Mouse (Mus musculus) forebrain, embryonic 12.5 days (tissue): ENCODE measurements around the gene Cnih3. TPM values are rescaled to one million over a fixed set of nuclear protein-coding genes. Genes with fewer than 3 reads are reported as not detected.

Experiments used
- ATAC-seq: fragments of 200-750 bp; cut with Nextera tagmentation; 2 replicates; pipeline ENCODE4 v1.8.0; 2017; ENCODE audit warnings: moderate TSS enrichment; ENCODE audit not compliant: low FRiP score
- H3K27ac ChIP-seq: fragments of 300-500 bp; sonication (generic); 2 replicates; pipeline ENCODE4 v1.5.1; 2016; ENCODE audit warnings: mild to moderate bottlenecking
- H3K27me3 ChIP-seq: fragments of 300-500 bp; sonication (generic); 2 replicates; pipeline ENCODE4 v1.6.1; 2016; ENCODE audit warnings: mild to moderate bottlenecking
- H3K36me3 ChIP-seq: fragments of 300-500 bp; sonication (generic); replicated peaks from 2 replicates; pipeline ENCODE4 v1.6.1; 2016; ENCODE audit warnings: mild to moderate bottlenecking
- H3K4me1 ChIP-seq: fragments of 300-500 bp; sonication (generic); 2 replicates; pipeline ENCODE4 v1.6.1; 2016
- H3K4me2 ChIP-seq: fragments of 300-500 bp; sonication (generic); 2 replicates; pipeline ENCODE4 v1.6.1; 2016; ENCODE audit warnings: mild to moderate bottlenecking, moderate library complexity
- H3K4me3 ChIP-seq: fragments of 300-500 bp; sonication (generic); replicated peaks from 2 replicates; pipeline ENCODE4 v1.5.1; 2016; ENCODE audit warnings: mild to moderate bottlenecking
- H3K9ac ChIP-seq: fragments of 300-500 bp; sonication (generic); 2 replicates; pipeline ENCODE4 v1.6.1; 2016; ENCODE audit warnings: mild to moderate bottlenecking
- H3K9me3 ChIP-seq: fragments of 300-500 bp; sonication (generic); 2 replicates; pipeline ENCODE4 v1.6.1; 2016
- WGBS: fragments of 180-500 bp; shearing (Covaris S2); methylation state at CpG from one replicate; pipeline ENCODE4 v1.1.7; 2016; 5-methylcytosine and 5-hydroxymethylcytosine counted together
- polyA plus RNA-seq: library from polyadenylated mRNA; unstranded; fragments of >200 nt; fragmentation: Nextera tagmentation; extraction: Ambion mirVana; gene quantifications from 2 replicates; pipeline ENCODE4 v1.2.1, GENCODE M21; 2016

Gene Cnih3
- polyA plus RNA-seq, 1 experiment from 2014 or later = 4.3 TPM

DNA sequence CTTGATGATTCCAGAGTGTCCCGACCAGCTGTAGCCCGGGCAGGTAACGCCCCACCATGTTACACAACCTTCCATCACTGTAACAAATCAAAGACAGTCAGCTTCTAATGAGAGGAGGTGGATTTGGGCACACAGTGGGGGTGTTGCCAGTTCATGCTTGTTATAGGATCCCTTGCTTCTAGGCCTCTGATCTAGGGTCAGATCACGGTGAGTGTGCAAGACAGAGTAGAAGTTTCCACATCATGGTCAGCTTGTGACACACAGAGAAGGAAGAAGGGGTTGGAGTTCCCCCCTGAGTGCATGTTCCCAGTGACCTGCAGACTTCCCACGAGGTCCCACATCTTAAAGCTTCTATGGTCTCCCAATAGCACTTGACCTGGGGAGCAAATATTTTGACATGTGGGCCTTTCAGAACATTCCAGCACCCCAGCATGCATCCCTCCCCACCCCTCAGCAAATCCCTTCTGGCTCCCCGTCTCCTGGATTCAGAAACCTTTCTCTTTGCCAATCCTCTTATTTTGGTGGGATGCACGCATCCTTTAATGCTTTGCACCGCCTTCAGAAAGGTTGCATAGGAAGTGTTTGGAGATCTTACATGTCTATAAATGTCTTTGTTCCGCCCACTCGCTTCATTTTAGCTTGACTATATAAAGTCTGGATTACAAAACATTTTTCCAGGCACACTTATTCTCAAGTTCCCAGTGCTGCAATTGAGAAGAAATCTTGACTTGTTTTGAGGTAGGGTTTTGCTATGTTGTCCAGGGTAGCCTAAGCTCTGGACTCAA, 24.6 kb upstream of the Cnih3 start:
- Histone ChIP-seq H3K9me3 (no peaks in the 10 kb centered on the region), H3K36me3 (no peaks in the 10 kb centered on the region), H3K27me3 (no peaks in the 10 kb centered on the region), H3K4me2 (no peak overlapping the region), H3K4me1 (peaks cover 3% of the 10 kb centered on the region; the same call in 1 of the 2 replicates), H3K9ac (no peak overlapping the region), H3K27ac (no peak overlapping the region), H3K4me3 (no peak overlapping the region)
- no peak for ATAC-seq
- WGBS = 81% methylated on average over 10 of the region's 10 CpGs

DNA sequence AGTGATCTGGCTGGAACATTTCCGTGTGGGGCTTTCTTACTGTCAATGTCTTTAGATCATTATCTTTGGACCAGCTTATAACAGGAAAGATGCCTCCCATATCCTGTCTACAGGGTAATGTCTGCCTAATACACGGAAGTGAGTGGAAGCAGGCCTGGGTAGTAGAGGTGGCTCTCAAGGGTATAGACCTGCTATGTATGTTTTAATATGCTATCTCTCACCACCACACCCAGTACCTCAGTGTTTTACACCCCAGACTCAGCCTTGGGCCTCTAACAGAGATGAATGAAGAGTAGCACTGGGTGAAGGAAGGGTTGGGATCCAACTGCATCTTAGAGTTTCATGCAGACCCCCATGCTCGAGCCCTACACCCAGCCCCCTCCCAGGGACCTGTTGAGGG, 23.3 kb upstream of the Cnih3 start:
- Histone ChIP-seq H3K4me3 (no peak overlapping the region), H3K4me1 (peaks cover 3% of the 10 kb centered on the region; the same call in 1 of the 2 replicates), H3K27ac (no peak overlapping the region), H3K4me2 (no peak overlapping the region), H3K27me3 (no peaks in the 10 kb centered on the region), H3K9me3 (0 out of 2 replicates have a peak, but pooled peaks cover 2% of the 10 kb centered on the region), H3K9ac (no peak overlapping the region), H3K36me3 (no peaks in the 10 kb centered on the region)
- ATAC-seq = no peak
- 82% methylated on average over 3 of the region's 3 CpGs for WGBS

DNA sequence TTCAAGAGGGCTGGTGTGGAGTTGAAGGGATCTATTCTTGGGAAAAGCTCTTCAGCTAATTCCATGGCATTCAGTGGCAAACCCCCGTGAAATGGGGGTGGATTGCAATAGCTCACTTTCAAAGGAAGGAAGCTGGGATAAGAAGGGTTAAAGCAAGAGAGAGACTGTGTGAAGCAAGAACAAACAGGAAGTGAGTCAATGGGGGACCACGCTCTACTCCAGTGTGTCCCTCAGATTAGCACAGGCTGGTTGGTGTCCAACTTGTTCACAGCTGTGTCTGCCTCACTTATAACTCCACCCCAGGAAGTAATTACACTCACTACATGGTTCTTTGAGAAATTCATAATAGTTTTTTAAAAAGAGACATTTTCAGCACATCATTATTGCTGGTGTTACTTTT, 19.8 kb upstream of the Cnih3 start:
- Histone ChIP-seq H3K27ac (no peak overlapping the region), H3K4me1 (peaks cover 3% of the 10 kb centered on the region; the same call in 1 of the 2 replicates), H3K9ac (no peak overlapping the region), H3K36me3 (no peaks in the 10 kb centered on the region), H3K4me3 (no peak overlapping the region), H3K4me2 (no peak overlapping the region), H3K9me3 (0 out of 2 replicates have a peak, but pooled peaks cover 2% of the 10 kb centered on the region), H3K27me3 (no peaks in the 10 kb centered on the region)
- no peak for ATAC-seq
- 19% methylated on average over 2 of the region's 2 CpGs for WGBS

DNA sequence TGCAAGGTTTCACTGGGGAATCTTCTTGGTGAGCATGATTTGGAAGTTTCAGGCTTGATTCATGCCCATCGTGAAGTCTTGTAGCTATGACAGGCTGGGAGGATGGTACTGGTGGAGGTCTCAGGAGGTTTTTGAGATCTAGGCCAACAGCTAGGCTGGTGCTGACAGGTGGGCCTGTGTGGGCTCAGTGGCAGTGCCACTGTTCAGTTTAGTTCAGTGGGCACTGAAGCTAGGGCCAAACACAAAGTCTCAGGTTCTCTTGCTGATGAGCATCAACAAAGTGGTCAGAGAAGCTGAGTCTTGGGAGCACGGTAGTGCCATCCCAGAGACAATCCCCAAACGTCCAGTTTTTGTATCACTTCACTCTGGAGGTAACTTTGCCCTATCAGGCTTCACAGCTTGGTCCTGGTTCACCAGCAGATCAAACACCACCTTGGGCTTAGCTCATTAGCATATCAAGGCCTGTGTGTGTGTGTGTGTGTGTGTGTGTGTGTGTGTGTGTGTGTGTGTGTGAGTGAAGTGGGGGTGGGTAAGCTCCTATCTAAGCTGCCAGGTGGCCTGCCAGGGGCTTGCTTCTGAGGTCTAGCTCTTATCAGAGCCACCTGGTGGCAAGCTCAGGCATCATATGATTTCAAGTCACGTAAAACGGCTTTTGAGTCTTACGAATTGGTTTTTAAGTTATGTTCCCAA, 18.0 kb upstream of the Cnih3 start:
- no peak overlapping the region for H3K9ac ChIP-seq
- no peak for ATAC-seq
- H3K4me1 ChIP-seq = peaks cover 3% of the 10 kb centered on the region; the same call in 1 of the 2 replicates
- no peak overlapping the region for H3K4me2 ChIP-seq
- H3K4me3 ChIP-seq = no peak overlapping the region
- no peaks in the 10 kb centered on the region for H3K27me3 ChIP-seq
- H3K36me3 ChIP-seq = no peaks in the 10 kb centered on the region
- WGBS = 89% methylated on average over 6 of the region's 6 CpGs
- 0 out of 2 replicates have a peak, but pooled peaks cover 2% of the 10 kb centered on the region for H3K9me3 ChIP-seq
- H3K27ac ChIP-seq = no peak overlapping the region

DNA sequence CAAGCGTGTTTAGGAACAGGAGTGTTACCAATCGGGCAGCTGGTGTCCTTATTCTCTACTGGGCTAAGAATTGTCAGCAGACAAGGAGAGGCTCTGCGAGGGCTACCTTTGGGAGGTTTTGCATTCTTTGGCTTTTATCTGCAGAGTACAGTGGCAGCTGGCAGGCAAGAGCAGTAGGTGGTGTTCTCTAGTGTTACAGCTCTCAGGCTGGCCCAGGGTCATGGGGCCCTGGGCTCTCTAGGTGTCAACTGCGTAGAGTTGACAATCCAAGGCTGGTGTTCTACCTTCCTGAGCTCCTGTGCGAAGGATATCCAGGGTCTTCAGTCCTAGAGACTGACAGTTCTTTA, 17.4 kb upstream of the Cnih3 start:
- Histone ChIP-seq H3K9me3 (0 out of 2 replicates have a peak, but pooled peaks cover 2% of the 10 kb centered on the region), H3K27ac (no peak overlapping the region)
- WGBS = 91% methylated on average over 5 of the region's 5 CpGs

DNA sequence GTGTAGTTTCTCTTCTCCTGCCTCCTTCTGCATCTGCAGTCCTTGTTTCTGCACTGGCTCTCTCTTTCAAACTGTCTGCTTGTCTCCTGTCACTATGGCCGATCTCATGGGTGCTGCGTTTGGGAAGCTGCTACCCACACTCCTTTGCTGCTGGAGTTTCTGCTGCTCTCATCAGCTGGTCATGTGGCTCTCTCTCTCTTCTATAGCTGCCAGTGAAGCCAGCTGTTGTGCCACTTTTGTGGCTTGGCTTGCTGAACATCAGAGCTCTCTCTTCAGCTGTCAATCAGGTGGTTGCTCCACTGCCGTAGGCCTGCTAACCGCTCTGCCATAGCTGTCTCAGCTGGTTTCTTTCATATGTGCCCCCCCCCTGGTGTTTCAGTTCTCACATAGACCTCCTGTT, 17.0 kb upstream of the Cnih3 start:
- Histone ChIP-seq H3K4me1 (peaks cover 3% of the 10 kb centered on the region; the same call in 1 of the 2 replicates), H3K27me3 (no peaks in the 10 kb centered on the region), H3K36me3 (no peaks in the 10 kb centered on the region), H3K9ac (no peak overlapping the region), H3K4me2 (no peak overlapping the region), H3K27ac (no peak overlapping the region), H3K9me3 (0 out of 2 replicates have a peak, but pooled peaks cover 2% of the 10 kb centered on the region), H3K4me3 (no peak overlapping the region)
- ATAC-seq = no peak
- WGBS = 68% methylated on average over 4 of the region's 4 CpGs

More for the DNA sequence above, 17.4 kb upstream of the Cnih3 start:
- no peak overlapping the region for H3K4me3 ChIP-seq
- H3K4me1 ChIP-seq = peaks cover 3% of the 10 kb centered on the region; the same call in 1 of the 2 replicates
- H3K9ac ChIP-seq = no peak overlapping the region
- H3K4me2 ChIP-seq = no peak overlapping the region
- H3K36me3 ChIP-seq = no peaks in the 10 kb centered on the region
- ATAC-seq = no peak
- no peaks in the 10 kb centered on the region for H3K27me3 ChIP-seq

DNA sequence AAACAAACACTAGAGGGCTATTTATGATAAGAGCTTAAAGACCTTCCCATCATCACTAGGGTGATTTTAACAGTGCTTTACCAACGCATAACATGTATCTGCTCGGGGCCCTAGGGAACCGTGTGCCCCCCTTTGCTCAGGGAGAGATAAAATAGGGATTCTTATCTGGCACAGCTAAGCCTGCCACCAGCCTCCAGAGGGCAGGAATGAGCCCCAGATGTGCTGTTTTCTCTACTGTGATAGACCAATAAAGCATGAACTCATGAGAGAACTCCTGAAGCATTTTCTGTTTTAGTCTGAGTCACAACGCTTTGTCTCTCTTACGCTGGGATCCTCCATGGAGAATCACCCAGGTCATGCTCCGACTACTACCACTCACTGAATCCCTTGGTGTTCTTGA, 15.6 kb upstream of the Cnih3 start:
- no peaks in the 10 kb centered on the region for H3K27me3 ChIP-seq
- H3K36me3 ChIP-seq = no peaks in the 10 kb centered on the region
- peaks cover 3% of the 10 kb centered on the region; the same call in 1 of the 2 replicates for H3K4me1 ChIP-seq
- H3K9me3 ChIP-seq = 0 out of 2 replicates have a peak, but pooled peaks cover 2% of the 10 kb centered on the region
- no peak overlapping the region for H3K4me3 ChIP-seq
- 88% methylated on average over 6 of the region's 6 CpGs for WGBS
- H3K27ac ChIP-seq = no peak overlapping the region
- ATAC-seq = no peak
- H3K9ac ChIP-seq = no peak overlapping the region
- H3K4me2 ChIP-seq = no peak overlapping the region

DNA sequence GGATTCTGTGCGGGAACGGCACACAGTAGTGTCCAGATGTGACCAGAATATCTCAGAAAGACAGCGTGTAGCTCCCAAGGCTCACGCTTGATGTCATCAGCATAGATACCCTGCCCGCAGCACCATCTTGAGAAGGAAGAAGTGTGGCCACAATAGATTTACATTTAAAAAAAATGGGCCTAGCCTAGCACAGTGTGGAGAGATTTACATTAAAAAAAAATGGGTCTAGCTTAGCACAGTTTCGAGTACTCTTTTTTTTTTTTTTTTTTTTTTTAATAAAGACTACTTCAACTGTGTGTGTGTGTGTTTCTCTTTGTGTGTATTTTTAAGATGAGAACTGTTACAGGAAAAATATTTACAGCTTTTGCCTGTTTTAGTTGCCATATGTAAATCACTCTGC, 13.3 kb upstream of the Cnih3 start:
- H3K4me1 ChIP-seq = no peaks in the 10 kb centered on the region
- no peaks in the 10 kb centered on the region for H3K27me3 ChIP-seq
- no peak overlapping the region for H3K4me3 ChIP-seq
- 87% methylated on average over 6 of the region's 6 CpGs for WGBS
- ATAC-seq = no peak
- H3K9me3 ChIP-seq = no peaks in the 10 kb centered on the region
- no peak overlapping the region for H3K9ac ChIP-seq
- H3K36me3 ChIP-seq = no peaks in the 10 kb centered on the region
- H3K27ac ChIP-seq = no peak overlapping the region
- no peak overlapping the region for H3K4me2 ChIP-seq

DNA sequence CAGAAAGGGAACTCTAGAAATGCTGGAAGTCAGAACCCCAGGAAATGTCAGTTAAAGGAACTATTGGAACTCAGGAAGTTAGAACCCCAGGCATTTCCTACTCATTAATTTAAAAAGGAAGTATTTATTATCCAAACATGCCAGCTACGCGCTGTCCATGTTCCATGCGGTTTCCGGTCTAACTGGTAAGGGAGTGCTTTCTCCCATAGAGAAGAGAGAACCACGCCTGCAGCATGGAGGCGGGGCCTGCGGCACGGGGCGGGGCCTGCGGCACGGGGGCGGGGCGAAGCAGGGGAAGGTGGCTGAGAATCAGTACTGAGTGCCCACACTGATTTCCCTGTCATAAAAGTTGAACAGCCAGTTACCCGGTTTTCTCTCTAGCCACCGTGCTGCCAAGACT, 6.9 kb upstream of the Cnih3 start:
- H3K4me1 ChIP-seq = no peaks in the 10 kb centered on the region
- no peak overlapping the region for H3K9ac ChIP-seq
- H3K4me2 ChIP-seq = no peak overlapping the region
- no peak overlapping the region for H3K27ac ChIP-seq
- no peaks in the 10 kb centered on the region for H3K9me3 ChIP-seq
- no peak for ATAC-seq
- H3K27me3 ChIP-seq = peaks cover 9% of the 10 kb centered on the region
- H3K36me3 ChIP-seq = no peaks in the 10 kb centered on the region
- H3K4me3 ChIP-seq = no peak overlapping the region
- 47% methylated on average over 15 of the region's 15 CpGs for WGBS

DNA sequence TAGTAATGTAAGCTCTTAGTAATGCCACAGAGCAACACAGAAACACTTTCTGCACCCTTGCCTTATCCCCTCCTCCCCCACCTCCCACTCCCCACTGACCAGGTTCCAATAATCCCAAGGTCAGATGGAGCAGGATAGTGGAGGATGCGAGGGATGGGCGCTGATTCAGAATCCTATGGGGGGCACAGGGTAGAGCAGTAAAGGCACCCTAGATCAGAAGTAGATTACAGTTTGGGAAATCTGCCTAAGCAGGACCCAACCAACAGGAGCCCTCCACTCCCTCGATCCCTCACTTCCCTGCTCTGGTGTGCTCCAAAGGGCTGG, 423 bp upstream of the Cnih3 start:
- 4% methylated on average over 3 of the region's 3 CpGs for WGBS
- ATAC-seq = no peak
- peak overlapping the region; percentile 99 for H3K4me2 ChIP-seq
- H3K27ac ChIP-seq = no peak overlapping the region
- H3K4me3 ChIP-seq = peak overlapping the region; percentile 60
- H3K27me3 ChIP-seq = peaks cover 60% of the 10 kb centered on the region
- H3K9ac ChIP-seq = peak overlapping the region; percentile 66; the same call in 1 of the 2 replicates
- H3K36me3 ChIP-seq = no peaks in the 10 kb centered on the region
- H3K4me1 ChIP-seq = peaks cover 24% of the 10 kb centered on the region
- no peaks in the 10 kb centered on the region for H3K9me3 ChIP-seq

DNA sequence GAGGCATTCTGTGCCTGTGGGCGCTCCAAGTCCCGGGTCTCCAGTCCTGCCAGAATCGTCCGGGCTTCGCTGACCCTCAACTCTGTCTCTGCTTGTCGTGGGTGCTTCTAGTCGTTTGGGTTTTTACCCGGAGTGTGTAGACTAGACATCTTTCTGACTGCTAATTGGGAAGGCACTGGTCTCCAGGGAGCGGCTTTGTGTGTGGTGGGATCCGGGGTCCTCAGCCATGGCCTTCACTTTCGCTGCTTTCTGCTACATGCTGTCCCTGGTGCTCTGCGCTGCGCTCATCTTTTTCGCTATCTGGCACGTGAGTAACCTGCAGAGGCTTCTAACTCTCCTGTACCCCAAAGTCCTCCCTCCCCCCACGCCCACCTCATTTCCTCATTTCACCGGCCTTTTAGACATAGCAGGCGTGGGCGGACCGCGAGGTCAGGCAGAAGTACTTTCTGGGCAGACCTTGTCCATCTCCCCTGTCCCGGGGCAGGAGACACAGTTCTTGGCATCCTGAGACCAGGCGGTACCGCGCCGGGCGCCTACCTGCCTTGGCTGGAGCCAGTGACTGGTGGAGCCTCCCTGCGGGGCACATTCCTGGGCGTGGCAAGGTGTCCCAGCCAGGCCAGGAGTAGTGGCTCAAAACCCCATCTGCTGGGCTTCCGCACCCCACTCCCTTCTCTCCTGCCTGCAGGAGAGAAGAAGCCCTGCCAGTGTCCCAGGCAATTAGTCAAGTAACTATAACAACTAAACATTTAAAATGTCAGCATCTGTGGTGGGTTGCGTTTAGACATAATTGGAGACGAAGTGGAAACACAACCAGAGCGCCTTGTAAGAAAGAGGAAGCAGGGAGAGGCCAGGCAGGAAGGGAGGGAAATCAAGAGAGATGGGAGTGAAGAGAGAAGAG, 1.0 kb downstream of the Cnih3 start:
- Histone ChIP-seq H3K27ac (no peak overlapping the region), H3K36me3 (no peaks in the 10 kb centered on the region), H3K9ac (peak overlapping the region; percentile 66), H3K27me3 (peaks cover 56% of the 10 kb centered on the region), H3K4me3 (peak overlapping the region; percentile 60), H3K4me1 (peaks cover 24% of the 10 kb centered on the region), H3K9me3 (no peaks in the 10 kb centered on the region), H3K4me2 (peak overlapping the region; percentile 99)
- ATAC-seq = 0 out of 2 replicates have a peak, but pooled peaks have one; percentile 24
- WGBS = 2% methylated on average over 33 of the region's 33 CpGs

DNA sequence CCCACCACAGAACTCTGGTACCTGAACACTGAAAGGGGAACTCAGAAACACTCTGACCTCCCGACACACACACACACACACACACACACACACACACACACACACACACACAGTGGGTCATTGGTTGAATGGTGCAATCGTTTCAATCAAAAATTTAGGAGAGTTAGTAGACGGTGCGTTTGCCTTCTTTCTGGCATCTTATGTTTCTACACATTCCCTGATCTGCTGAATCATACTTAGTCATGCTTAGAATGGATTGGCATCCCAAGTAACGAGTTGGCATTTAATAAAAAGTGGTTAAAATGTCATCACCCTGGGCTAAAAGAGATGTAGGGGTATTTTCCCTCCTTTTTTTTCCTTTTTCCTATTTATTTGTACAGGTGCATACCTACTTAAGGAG, 3.3 kb downstream of the Cnih3 start:
- no peak for ATAC-seq
- Histone ChIP-seq H3K27me3 (peaks cover 50% of the 10 kb centered on the region), H3K27ac (no peak overlapping the region), H3K4me2 (no peak overlapping the region), H3K9me3 (no peaks in the 10 kb centered on the region), H3K4me1 (peaks cover 24% of the 10 kb centered on the region), H3K4me3 (no peak overlapping the region), H3K9ac (no peak overlapping the region), H3K36me3 (no peaks in the 10 kb centered on the region)
- 83% methylated on average over 5 of the region's 5 CpGs for WGBS
